Mouse (Mus musculus): Measurements from ENCODE around the gene Lrrc29. TPM values are rescaled to one million over a fixed set of nuclear protein-coding genes. Genes with fewer than 3 reads are reported as not detected.

Gene Lrrc29
- 7.6 and 9.6 TPM in 2 replicates for polyA plus RNA-seq (2012; rRNA removed)

DNA sequence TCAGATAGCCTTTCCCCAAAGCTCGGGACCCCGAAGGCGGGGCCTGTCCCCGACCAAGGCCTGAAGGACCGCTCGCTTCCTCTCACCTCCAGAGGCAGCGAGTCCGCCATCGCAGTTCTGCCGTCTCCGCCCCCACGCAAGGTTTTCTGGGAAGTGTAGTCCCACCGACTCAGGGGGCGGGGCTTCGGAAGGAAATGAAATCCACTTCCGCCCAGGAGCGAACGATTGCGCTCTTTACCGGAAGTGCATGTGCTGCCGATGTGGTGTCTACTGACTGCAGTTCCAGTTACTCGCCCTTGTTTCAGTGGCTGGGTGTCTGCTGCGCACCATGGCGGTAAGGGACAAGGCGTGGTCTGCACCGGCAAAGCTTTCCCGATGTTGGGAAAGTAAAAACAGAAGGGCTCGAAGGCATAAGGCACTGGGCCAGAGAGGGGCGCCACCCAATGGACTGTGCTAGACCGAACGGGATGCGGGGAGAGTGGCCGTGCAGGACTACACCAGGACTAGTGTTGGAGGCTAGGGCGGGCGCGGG is at the start of gene Lrrc29, which contains the start of gene Tmem208:
Gene Lrrc29, minus strand, starts transcription at position 138 of the 532 bp plus-strand sequence.
Gene Tmem208, plus strand, starts transcription at position 214 of the 532 bp plus-strand sequence.

DNA sequence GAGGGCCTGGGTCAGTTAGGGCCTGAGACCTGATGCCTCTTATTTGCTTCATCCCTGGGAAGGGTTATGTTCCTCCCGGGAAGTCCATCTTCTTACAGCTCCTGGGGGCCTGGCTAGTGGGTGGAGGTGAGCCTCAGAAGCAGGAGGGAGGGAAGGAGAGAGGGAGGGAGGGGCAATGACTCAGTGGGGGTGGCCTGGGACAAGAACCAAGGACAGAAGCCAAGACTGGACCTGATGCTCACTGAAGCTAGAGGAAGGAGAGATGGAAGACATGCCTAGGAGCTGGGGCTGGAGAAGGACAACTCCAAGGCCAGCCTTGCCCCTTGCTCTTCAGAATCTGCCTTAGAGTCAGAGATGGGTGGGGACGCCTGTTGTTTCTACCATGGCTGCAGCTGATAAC is 47.0 kb upstream of the Lrrc29 start, which contains the start of gene Plekhg4:
Gene Plekhg4, plus strand, starts transcription at position 243 of the 400 bp plus-strand sequence.

DNA sequence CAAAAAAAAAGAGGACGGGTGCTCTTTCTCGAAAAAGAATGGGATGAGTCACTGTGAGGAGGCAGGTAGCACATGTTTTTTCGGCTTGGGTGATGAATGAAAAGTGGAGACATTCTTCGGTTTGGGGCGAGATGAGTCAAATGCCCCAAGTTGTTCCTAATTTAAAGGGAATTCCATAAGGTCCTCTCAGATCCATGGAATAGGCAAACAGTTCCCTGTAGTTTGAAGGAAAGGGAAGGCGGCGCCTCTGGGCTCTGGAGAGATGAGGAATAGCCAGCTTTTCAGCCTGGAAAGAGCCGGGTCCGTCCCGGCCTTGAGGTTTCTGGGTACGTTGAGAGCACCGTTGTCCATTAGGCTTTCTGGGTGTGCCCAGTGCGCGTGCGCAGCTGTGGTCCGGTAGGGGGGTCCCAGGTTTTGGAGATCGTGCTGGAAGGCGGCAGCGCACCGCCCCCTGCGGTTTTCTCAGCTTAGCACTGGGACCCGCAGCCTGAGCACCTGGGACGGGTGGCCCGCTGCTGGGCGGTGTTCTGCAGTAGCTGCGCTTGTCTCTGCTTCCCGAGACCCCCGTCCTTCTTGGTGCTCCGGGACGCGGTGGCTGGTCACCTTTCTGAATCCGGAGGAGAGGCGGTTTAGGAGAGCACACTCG is 22.5 kb upstream of the Lrrc29 start, which contains the start of gene Slc9a5:
Gene Slc9a5, plus strand, starts transcription at position 394 of the 646 bp plus-strand sequence.

DNA sequence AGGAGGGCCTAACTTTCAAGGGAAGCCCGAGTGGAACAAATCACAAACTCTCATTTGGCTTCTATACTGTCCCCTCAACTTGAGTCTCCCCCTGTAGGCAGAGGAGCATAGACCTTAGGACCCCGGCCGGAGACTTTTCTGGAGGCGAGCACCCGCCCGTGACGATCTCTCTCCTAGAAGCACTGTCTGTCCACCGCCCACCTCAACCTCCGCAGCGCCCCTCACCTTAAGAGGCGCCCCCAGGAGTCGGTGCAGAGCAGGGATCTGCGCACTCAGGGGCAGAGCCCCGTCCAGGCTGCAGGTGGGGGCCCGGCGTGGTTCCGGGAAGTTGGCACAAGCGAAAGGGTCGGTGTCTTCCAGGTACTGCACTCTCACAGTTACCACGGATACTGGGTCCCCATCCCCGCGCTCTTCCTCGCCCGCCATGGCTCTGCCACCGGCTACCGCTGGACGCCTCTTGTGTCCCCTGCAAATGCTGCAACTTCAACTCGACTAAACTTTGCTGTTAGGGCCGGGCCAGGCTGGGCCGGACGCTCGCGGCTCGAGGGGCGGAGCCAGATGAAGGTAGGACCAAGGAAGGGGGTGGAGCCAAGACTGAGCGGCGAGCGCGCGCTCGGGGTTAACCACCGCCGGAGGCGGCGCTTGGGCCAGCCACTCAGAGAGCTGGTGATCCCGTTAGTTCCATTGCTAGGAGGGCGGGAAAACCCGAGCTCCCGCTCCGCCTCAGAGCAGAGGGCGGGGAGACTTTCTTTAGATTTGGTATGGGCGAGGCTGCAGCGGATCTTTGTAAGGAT is 21.5 kb upstream of the Lrrc29 start, which contains the start of gene Fhod1:
Gene Fhod1, minus strand, starts transcription at position 526 of the 794 bp plus-strand sequence.

DNA sequence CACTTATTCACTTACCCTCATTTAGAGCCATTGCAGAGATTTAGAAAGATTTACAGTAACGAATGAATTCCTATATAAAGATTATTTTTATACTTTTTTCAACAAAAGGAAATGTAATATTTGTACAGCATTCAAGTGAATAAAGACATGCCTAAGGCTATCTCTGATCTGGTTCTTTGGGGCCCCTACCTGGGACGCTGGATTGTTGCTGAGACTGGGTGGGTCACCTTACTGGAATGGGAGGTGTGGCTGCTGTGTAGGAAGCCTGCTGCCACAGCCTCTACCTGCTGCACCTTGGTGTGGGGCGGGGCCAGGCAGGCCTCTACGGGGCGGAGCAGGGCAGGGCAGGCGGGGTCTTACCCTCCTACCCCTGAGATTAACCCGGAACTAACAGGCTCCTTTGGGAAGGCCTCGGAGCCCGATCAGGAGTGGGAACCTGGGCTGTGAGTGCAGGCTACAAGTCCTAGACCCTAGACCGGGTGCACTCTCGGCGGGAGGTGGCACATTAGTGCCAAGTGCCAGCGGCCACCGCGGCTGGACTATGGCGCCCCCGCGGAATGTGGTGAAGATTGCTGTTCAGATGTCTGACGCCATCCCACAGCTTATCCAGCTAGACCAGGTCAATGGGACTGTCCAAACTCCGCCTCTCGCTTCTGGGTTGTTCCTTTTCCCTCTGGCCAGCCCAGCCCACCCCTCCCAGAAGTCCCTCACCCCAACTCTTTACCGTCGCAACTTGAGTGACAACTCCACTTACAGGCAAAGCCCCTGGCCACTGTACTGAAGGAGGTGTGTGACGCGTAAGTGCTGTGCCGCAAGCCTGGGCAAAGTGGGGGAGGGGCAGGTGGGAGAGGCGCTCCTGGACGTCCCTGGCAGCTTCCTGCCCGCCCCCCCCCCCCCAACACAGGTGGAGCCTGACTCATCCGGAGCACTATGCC is 20.6 kb downstream of the Lrrc29 start, which contains the start of gene Elmo3:
Gene Elmo3, plus strand, starts transcription at position 391 of the 935 bp plus-strand sequence.

DNA sequence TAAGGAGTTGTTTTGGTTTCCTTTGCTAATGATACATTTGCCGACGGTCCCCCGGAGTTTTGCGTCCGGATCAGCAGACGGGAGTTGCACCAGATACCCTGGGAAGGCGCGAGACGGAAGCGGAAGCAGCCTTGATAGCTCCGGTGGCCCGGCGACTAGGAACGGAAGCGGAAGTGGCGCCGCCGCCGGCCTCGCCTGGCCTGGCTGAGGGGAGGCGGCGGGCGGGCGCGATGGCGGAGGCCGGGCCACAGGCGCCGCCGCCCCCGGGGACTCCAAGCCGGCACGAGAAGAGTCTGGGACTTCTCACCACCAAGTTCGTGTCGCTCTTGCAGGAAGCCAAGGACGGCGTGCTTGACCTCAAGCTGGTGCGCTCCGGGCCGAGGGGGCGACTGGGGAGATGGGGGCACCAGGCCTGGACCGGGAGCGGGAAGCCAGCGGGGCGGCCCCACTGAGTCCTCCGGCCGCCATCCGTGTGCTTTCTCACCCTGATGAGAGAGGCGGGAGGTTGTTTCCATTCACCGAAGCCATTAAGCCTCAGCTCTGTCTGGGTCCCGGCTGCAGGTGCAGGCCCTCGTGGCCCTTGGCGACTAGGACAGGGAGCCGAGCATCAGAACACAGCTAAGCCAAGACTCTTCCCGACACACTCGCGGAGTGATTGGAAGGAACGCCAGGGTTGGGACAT is 28.4 kb downstream of the Lrrc29 start, which contains the start of gene E2f4:
Gene E2f4, plus strand, starts transcription at position 153 of the 682 bp plus-strand sequence.

DNA sequence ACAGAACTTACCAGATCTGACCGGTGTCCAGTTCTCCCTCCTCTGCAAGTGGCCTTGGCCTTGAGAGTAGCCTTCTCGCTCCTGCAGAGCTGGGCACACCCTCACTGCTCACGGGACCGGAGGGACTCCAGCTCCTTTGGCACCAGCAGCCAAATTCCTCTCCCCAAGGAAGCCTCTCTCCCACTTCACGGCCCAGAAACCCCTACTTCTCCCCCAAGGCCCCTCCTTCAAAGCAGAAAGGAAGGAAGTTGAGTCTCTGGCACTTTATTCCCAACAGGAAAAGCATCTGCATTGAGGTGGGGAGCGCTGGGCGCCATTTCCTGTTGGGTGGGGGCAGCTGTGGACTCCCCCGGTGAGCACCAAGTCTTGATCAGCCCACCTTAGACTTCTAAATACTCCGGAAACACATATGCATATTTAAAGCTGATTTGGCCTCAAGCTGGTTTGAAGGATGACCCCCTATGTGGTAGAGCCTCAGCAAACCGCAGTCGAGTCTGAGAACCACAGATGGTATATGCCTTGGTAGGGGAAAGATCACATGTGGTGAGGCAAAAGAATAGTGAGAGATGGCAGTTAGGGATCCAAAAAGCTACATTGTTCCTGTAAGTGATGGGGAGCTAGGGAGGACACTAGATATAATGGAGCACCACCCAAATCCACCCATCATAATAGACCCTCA is 30.0 kb downstream of the Lrrc29 start, which contains the start of gene Exoc3l:
Gene Exoc3l, minus strand, starts transcription at position 207 of the 679 bp plus-strand sequence.

DNA sequence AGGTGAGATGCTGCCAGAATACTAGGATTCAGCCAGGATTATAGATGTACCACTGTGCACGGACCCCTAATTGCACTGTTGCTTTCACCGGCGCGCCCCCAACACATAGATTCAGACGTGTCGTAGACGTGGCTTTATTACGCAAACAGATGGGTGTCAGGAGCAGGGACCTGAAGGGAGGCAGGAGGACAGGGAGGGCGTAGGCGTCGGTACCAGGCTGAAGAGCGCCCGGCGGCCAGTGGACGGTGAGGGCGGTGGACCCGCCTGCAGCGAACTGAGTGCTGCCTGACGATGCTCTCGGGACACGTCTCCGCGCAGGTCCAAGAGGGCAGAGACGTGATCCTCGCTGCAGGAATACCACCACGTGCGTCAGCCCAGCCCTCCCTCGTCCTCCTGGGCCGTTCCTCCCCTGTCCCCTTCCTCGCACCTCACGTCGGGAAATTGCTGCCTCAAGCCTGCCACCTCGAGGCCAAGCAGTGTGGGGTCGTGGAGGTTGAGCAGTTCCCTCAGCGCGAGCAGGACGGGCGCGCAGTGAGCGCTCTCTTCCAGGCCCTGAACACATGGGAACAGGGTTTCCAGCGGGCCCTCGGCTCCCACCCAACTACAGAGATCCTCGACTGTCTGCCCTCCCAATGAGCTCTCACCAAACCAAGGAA is 36.1 kb downstream of the Lrrc29 start, which contains the start of gene 4931428F04Rik:
Gene 4931428F04Rik, minus strand, starts transcription at position 60 of the 656 bp plus-strand sequence.

DNA sequence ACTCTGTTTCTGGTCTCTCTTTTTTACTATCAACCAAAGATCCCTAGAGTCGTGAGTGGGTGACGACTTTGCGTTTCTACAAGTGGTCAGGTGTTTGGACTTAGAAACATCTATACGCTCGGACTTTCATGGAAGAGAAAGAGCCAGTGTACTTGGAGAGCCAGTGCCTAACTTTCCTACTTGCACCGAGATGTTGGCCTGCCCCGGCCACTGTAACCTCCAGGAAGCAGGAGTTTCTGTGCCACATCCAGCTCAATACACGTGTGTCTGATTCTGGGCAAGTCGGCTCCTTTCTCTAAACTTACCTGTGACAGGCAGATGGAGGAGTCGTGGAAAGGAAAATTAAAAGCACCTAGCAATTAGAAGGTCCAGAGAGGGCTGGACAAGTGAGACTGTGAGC is 50.2 kb downstream of the Lrrc29 start, which contains the start of gene Nol3:
Gene Nol3, plus strand, starts transcription at position 301 of the 400 bp plus-strand sequence.

DNA sequence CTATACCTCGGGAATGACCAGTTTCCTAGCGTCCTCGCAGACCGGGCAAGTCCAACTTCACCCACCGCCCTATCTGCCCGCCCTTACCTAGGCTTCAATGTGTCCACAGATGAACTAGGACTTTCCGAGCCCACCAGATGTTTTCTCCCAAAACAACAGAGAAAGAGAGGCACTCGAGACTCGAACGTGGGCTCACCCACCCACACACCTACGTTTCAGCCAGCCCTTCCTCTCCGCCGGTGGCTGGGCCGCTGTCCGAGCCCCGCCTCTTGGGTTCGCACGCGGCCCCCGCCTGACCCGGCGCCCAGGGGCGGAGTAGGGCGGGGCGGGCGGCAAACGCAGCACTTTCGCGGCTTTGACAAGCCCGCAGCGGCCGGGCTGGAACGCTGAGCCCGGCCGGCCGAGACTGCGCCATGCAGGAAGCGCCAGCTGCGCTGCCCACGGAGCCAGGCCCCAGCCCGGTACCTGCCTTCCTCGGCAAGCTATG is 56.6 kb downstream of the Lrrc29 start, which contains the start of gene Hsf4:
Gene Hsf4, plus strand, starts transcription at position 341 of the 487 bp plus-strand sequence.

DNA sequence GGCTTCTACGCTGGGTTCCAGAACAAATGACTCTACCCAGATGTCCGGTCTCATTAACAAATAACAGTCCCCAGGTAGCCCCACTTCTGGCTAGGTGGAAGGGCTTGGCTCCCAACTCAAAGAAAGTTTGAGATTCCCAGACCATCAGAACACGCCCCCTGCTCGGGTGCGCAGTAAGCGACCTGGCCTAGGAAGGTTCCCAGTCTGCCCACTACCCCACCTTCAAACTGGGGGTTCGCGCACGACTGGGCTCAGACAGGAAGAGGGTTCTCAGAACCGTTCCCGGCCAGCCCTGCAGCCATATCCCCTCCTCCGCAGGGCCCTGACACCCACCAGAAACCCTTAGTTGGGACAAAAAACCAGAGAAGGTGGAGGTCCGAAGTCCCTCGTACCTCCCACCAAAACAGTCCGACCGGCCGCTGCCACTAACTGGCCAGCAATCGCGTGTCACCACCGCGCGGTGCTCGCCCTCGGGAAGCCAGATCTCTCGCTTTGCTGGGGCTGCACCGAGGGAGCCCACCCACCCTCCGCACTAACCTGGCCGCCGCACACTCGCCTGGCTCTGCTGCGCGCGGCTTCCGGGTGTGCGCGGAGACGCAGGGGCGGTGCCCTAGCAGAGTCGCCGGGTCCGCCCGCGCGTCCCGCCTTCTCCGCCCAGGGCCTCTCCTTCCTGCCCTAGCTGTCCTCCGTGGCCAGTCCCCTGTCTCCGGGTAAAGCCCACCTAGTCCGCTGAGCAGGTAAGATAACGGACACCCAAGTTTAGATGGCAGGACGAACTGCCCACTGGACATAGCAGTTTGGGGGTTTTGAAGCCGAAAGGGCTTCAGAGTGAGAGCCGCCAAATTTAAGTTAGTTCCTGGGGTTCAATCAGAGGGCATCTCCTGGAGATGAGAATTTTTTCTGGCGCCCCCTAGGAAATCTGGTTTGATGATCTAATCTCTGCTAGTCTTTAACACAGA is 61.8 kb downstream of the Lrrc29 start, which contains the start of the genes Tradd and Fbxl8:
Gene Tradd, minus strand, starts transcription at position 586 of the 959 bp plus-strand sequence.
Gene Fbxl8, plus strand, starts transcription at position 625 of the 959 bp plus-strand sequence.

Other genes starting within 250 kb of the Lrrc29 start
- 0.07 TPM in 1 of 2 replicates, not detected in the other for gene Ces3b, start 242.5 kb downstream of the Lrrc29 start, polyA plus RNA-seq (2012; rRNA removed)
- not detected in 2 replicates for gene Ces4a, start 194.5 kb downstream of the Lrrc29 start, polyA plus RNA-seq (2012; rRNA removed)
- 6.9 and 10.0 TPM in 2 replicates for gene Cbfb, start 155.6 kb downstream of the Lrrc29 start, polyA plus RNA-seq (2012; rRNA removed)
- 14.8 and 16.9 TPM in 2 replicates for gene D230025D16Rik, start 101.1 kb downstream of the Lrrc29 start, polyA plus RNA-seq (2012; rRNA removed)
- gene B3gnt9, start 71.1 kb downstream of the Lrrc29 start, polyA plus RNA-seq (2012; rRNA removed) = 35.2 and 44.8 TPM in 2 replicates
- gene Tradd, start 61.7 kb downstream of the Lrrc29 start, polyA plus RNA-seq (2012; rRNA removed) = 129 and 138 TPM in 2 replicates
- 32.7 and 38.4 TPM in 2 replicates for gene Fbxl8, start 61.6 kb downstream of the Lrrc29 start, polyA plus RNA-seq (2012; rRNA removed)
- gene Hsf4, start 56.5 kb downstream of the Lrrc29 start, polyA plus RNA-seq (2012; rRNA removed) = 2.5 and 2.8 TPM in 2 replicates
- gene Nol3, start 50.1 kb downstream of the Lrrc29 start, polyA plus RNA-seq (2012; rRNA removed) = 3.5 and 4.6 TPM in 2 replicates
- 4.0 TPM in 2 replicates for gene 4931428F04Rik, start 36.4 kb downstream of the Lrrc29 start, polyA plus RNA-seq (2012; rRNA removed)
- 2.5 and 4.1 TPM in 2 replicates for gene Exoc3l, start 30.2 kb downstream of the Lrrc29 start, polyA plus RNA-seq (2012; rRNA removed)
- gene E2f4, start 28.6 kb downstream of the Lrrc29 start, polyA plus RNA-seq (2012; rRNA removed) = 125 and 134 TPM in 2 replicates
- gene Elmo3, start 20.7 kb downstream of the Lrrc29 start, polyA plus RNA-seq (2012; rRNA removed) = 87.8 and 103 TPM in 2 replicates
- 89.6 and 121 TPM in 2 replicates for gene Tmem208, start 76 bp upstream of the Lrrc29 start, polyA plus RNA-seq (2012; rRNA removed)
- 40.7 and 41.1 TPM in 2 replicates for gene Fhod1, start 21.7 kb upstream of the Lrrc29 start, polyA plus RNA-seq (2012; rRNA removed)
- gene Slc9a5, start 22.6 kb upstream of the Lrrc29 start, polyA plus RNA-seq (2012; rRNA removed) = 9.1 and 11.1 TPM in 2 replicates
- gene Plekhg4, start 47.0 kb upstream of the Lrrc29 start, polyA plus RNA-seq (2012; rRNA removed) = 0.37 and 0.56 TPM in 2 replicates
- 0.05 TPM in 1 of 2 replicates, not detected in the other for gene Kctd19, start 87.2 kb upstream of the Lrrc29 start, polyA plus RNA-seq (2012; rRNA removed)
- 0.16 and 0.56 TPM in 2 replicates for gene Lrrc36, start 87.3 kb upstream of the Lrrc29 start, polyA plus RNA-seq (2012; rRNA removed)
- gene Tppp3, start 145.2 kb upstream of the Lrrc29 start, polyA plus RNA-seq (2012; rRNA removed) = 319 and 403 TPM in 2 replicates
- 52.7 and 54.0 TPM in 2 replicates for gene Zdhhc1, start 170.6 kb upstream of the Lrrc29 start, polyA plus RNA-seq (2012; rRNA removed)
- 624 and 727 TPM in 2 replicates for gene Hsd11b2, start 192.5 kb upstream of the Lrrc29 start, polyA plus RNA-seq (2012; rRNA removed)
- gene Atp6v0d1, start 239.8 kb upstream of the Lrrc29 start, polyA plus RNA-seq (2012; rRNA removed) = 104 and 120 TPM in 2 replicates

Measured in colon, adult 2 months (tissue).